Mouse (Mus musculus): Measurements from ENCODE around the gene Tmem216.

Tmem216 gene

DNA sequence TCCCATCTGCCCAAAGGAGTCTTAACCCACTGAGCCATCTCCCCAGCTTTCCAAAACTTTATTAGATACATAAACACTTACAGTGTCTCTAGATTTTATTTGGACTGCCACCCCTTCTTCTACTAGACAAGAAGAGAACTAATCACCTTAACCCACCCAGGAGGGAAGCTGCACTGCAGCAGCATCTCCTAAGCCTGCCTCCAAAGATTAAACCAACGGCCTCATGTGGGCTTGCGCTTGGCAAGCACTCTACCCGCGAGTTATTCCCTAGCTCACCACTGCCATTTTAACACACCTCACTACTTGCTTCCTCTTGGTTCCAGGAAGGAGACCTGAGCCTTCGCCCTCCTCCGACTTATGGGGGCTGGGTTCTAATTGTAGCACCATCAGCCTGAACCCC lies 8.2 kb upstream of the Tmem216 start:
- DNase-seq = no peak

DNA sequence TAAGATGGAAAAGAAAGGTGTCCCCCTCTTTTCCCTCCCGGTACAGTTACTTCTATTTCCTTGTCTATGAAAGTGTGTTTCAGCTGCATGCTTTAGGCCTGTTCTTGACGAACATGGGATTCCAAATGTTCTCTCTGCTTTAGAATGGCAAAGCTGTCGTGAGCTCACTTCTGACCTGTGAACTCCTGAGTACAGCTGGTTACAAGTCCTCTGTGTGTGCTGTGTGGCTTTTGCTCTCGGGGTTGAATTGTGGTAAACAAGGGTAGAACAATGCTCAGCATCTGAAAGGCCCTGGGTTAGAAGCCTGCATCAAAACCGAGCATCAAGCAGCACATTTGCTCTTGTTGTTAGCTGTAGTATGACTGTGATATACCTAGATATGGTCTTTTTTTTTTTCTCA lies 6.3 kb upstream of the Tmem216 start:
- no peak for DNase-seq

DNA sequence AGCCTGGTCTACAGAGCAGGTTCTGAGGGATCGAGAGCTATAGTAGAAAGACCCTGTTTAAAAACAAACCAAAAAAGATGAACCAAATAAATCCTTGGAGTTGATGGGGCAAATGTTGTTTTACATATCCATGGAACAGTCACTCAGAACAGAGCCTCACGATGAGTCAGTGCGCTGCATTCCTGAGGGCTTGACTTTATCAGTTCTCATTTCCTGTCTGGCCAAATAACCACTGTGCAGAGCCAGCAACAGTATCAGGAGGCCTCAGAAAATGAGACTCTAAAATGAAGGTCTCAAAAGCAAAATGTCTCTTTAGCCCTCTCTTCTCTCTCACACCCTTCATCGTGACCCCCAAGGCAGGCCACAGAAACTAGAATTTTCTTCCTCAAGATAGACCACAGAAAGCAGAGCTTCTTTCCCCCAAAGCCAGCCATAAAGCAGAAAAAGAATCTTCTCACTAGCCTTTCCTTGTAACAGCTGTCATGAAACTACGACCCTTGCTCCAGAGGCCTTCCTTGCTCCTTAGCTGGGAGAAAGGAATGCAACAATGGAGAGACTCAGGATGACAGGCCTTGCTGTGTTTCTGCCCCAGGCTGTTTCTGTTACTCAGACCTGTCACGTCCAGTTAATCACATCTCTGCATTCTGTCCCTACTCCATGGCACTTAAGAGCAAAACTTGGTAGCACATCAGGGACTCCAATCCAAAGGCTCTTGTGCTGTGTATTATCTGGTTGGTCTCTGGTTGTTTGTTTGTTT lies 5.7 kb upstream of the Tmem216 start:
- DNase-seq = peak; percentile 97

- no peak for DNase-seq
These were observed 4.1 kb upstream of the Tmem216 start for GRCm38 (mm10) chr19:10560108-10560507.

GRCm38 (mm10) chr19:10557837-10558375 lies 1.9 kb upstream of the Tmem216 start:
- peak; percentile 34 for DNase-seq

DNA sequence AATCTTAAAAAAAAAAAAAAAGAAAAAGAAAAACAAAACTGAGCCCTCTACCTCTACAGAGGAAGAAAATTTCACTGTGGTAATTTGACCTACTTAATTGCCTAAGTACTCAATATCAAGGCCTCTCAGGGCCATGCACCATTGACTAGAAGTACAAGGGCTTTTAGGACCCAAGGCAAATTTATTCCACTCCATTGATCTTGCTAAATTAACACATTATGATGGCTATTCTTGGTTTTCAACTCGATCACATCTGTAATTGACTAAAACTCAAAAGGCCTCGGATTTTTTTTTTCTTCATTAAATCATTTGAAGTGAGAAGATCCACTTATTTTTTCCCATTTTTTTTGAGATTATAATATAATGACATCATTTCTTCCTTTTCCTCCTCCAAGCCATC lies 1.4 kb upstream of the Tmem216 start:
- DNase-seq = no peak

GRCm38 (mm10) chr19:10557001-10557400 lies 963 bp upstream of the Tmem216 start:
- peak; percentile 74 for DNase-seq

DNA sequence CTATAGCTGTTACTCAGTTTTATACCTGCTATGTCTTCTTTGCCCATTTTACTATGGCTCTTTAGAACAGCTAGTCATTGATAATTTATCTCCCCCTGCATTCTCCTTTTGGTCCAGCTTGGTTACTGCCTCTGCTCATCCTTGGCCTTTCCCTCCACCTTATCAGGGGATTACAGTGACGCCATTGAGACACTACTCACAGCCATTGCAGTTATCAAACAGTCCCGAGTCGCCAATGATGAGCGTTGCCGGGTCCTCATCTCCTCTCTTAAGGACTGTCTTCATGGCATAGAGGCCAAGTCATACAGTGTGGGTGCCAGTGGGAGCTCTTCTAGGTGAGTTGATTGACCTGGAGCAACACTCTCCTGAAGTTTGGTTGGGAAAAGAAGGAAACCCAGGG lies 16.6 kb downstream of the Tmem216 start:
- DNase-seq = no peak

DNA sequence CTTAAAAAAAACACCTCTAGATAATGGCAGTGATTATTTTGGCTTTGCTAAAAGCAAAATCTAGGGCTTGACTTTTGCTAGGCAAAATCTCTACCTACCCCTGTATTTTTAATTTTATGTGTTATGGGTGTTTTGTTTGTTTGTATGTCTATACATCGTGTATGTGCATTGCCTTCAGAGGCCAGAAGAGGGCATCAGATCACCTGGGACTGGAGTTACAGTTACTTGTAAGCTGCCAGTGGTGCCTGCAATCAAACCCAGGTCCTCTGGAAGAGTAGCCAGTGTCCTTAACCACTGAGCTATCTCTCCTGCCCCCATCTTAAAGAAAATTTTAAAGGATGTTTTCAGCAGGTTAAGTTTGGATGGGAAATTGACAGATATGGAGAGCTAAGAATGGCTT lies 26.0 kb downstream of the Tmem216 start:
- peak; percentile 69 for DNase-seq

GRCm38 (mm10) chr19:10525910-10526309 lies 30.1 kb downstream of the Tmem216 start, which contains the start of gene Sdhaf2:
Gene Sdhaf2, minus strand, starts transcription at chr19:10526142.
- DNase-seq = no peak

DNA sequence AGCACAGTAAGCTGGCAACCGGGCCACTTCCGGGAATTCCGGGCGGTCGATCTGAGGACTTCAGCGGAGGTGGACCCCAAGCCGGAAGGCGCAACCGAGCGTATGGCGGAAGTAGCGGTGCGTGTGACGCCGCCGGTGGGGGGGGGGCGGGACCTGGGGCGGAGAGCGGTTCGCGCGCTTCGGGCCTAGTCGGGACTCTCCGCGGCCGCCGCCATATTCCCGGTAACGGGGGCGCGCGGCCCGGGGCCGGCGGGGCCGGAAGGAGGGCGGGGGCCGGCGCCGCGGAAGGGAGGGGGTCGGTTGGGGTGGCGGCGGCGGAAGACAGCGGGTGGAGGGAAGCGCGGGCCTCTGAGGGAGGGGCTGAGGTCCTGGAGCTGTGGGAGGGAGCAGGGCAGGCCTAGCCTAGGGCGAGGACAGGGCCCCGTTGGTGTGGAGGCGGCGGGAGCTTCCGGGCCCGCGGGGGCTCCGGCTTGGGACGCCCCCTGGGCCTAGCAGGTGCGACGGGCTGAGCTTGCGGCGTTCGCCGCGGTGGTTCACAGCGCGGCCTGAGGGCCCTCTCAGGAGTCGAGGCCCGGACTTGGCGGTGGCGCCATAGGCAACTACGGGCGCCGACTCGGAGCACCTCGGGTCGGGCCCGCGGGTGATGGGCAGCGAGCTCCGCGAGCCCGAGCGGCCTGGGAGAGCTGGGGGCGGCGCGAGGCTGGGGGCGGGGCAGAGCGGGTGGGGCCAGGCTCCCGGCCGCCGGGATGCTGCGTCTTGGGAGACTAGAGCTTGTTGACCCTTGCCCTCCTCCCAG lies 30.7 kb downstream of the Tmem216 start, which contains the start of gene Cpsf7:
TSS of gene Cpsf7 (plus strand) at position 161 of the 796 bp plus-strand sequence.
- peak; percentile 99 for DNase-seq

GRCm38 (mm10) chr19:10524784-10525105 lies 31.3 kb downstream of the Tmem216 start:
- DNase-seq = no peak

- DNase-seq = no peak
These were observed 32.5 kb downstream of the Tmem216 start for GRCm38 (mm10) chr19:10523483-10524080.

DNA sequence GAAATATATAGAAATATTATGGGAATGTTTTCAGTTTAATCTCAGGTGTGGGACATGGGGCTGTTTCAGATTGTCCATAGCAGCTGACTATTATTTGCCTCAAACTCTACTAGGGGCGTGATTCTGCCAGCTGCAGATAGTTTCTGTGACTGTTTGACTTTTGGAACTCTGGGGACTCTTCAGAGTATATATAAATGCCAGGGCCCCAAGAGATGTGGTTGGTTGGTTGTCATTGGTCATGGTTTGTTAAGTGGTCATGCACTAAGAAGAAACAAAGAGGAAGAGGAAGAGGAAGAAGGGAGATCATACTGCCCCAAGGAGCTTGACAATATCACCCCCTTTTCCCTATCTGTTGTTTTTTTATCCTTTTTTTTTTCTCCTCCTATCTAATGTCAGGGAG lies 34.1 kb downstream of the Tmem216 start:
- DNase-seq = no peak

GRCm38 (mm10) chr19:10520355-10520754 lies 35.7 kb downstream of the Tmem216 start:
- no peak for DNase-seq

GRCm38 (mm10) chr19:10510759-10511330 lies 45.2 kb downstream of the Tmem216 start:
- peak; percentile 88 for DNase-seq

DNA sequence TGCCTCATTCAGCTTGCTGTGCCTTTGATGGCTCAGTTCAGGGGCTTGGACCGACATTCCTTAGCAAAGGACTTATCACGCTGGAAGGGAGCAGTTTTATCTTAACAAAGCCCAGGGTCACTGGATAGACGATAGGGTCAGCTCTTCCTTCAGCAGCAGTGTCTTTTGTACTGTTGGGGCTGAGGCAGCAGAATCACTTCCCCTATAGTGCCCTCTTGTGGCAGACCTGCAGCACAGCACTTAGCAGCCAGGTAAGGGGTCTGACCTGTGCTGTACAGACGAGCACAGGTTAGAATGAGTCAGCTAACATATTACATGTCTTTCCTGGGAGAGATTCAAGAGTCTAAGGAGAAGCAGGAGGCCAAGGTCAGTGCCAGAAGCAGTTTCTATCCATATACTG lies 53.5 kb downstream of the Tmem216 start:
- DNase-seq = no peak

- no peak for DNase-seq
These were observed 55.5 kb downstream of the Tmem216 start for GRCm38 (mm10) chr19:10500581-10500980.

DNA sequence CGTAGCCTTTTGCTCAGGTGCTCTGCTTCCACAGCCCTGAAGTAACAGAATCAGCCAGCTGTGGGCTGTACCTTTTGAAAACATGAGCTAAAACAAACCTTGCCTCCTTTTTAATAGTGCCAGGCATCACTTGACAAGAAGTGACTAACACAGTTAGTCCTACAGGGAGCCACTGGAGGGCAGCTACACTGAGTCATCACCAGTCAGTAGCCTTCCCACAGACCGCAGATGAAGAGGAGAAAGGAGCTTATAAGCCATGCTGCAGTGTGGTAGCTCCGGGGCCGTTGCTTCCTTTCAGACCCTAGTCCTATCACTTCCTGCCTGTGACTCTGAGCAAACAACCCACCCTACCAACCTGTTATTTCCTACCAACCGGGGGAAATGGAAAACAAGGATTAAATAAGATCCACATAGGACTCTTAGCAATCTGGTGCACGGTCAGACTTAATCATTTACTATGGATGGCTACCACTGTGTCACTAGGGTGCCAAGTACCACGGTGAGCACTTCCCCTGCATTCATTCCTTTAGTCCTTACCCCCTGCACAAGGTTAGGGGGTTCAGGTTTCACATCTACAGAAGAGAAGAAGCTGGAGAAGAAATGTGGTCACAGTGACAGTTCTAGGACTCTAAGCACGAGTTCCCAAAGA lies 58.4 kb downstream of the Tmem216 start:
- DNase-seq = no peak

DNA sequence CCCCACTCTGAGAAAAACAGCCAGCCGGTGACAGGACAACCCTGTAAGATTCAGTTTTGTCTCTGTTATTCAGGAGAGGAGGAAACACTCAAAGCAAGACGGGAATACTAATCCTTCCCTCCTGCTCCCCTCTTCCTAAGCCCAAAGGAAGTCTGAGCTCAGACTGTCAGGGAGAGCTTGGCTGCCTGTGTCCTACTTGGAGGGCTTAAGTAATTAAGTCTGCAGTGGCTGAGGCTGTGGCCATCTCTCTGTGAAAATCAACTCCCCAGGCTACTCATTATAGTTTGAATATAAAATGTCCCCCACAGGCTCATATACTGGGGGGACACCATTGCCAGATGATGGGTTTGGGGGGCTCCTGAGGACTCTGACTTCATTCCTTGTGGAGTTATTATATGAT lies 59.1 kb downstream of the Tmem216 start:
- DNase-seq = no peak

GRCm38 (mm10) chr19:10495670-10496069 lies 60.4 kb downstream of the Tmem216 start:
- no peak for DNase-seq

DNA sequence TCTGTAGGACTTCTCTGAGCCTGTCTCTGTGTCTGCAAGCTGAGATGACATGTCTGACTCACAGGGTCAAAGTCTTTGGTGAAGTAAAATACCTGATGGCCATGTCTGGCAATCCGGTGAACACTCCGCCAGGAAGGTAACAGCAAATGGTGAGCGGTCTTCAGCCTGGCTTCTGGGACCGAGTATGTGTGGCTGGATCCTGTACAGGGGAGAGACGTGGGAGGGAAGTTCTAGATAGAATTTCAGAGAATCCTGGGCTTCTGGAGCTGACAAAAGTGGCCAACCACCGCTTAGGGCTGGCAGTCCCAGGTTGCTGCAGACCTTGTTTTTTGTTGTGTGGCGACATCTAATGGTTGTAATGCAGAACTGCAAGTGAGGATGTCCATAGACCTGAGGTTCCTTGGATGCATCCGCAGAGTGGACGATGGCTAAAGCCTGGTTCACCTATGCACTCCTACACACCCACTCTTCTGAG lies 69.7 kb downstream of the Tmem216 start:
- DNase-seq = no peak
